Mouse (Mus musculus) embryonic facial prominence, embryonic 10.5 days (tissue): ENCODE measurements around the gene Accsl. TPM values are rescaled to one million over a fixed set of nuclear protein-coding genes. Genes with fewer than 3 reads are reported as not detected.

Experiments used
- DNase-seq: peaks from one replicate; pipeline ENCODE4 v3.0.0-alpha.2; 2017; ENCODE audit warnings: low spot score
- H3K27ac ChIP-seq: fragments of 300-500 bp; sonication (generic); replicated peaks from 2 replicates; pipeline ENCODE4 v1.5.1; 2016; ENCODE audit warnings: mild to moderate bottlenecking
- H3K27me3 ChIP-seq: fragments of 300-500 bp; sonication (generic); replicated peaks from 2 replicates; pipeline ENCODE4 v1.6.1; 2016; ENCODE audit warnings: low read depth, mild to moderate bottlenecking; ENCODE audit not compliant: poor library complexity, severe bottlenecking
- H3K36me3 ChIP-seq: fragments of 300-500 bp; sonication (generic); replicated peaks from 2 replicates; pipeline ENCODE4 v1.6.1; 2016; ENCODE audit warnings: mild to moderate bottlenecking, moderate library complexity
- H3K4me1 ChIP-seq: fragments of 300-500 bp; sonication (generic); 2 replicates; pipeline ENCODE4 v1.6.1; 2016
- H3K4me3 ChIP-seq: fragments of 300-500 bp; sonication (generic); 2 replicates; pipeline ENCODE4 v1.5.1; 2016; ENCODE audit warnings: mild to moderate bottlenecking, moderate library complexity
- H3K9me3 ChIP-seq: fragments of 300-500 bp; sonication (generic); 2 replicates; pipeline ENCODE4 v1.6.1; 2016; ENCODE audit warnings: mild to moderate bottlenecking
- WGBS: fragments of 180-500 bp; shearing (Covaris S2); methylation state at CpG from one replicate; pipeline ENCODE4 v1.1.7; 2016; 5-methylcytosine and 5-hydroxymethylcytosine counted together
- polyA plus RNA-seq: library from polyadenylated mRNA; unstranded; fragments of >200 nt; fragmentation: Nextera tagmentation; extraction: Ambion mirVana; gene quantifications from 2 replicates; pipeline ENCODE4 v1.2.1, GENCODE M21; 2016

The Accsl gene
- 0.14 and 0.34 TPM in 2 replicates for polyA plus RNA-seq

DNA sequence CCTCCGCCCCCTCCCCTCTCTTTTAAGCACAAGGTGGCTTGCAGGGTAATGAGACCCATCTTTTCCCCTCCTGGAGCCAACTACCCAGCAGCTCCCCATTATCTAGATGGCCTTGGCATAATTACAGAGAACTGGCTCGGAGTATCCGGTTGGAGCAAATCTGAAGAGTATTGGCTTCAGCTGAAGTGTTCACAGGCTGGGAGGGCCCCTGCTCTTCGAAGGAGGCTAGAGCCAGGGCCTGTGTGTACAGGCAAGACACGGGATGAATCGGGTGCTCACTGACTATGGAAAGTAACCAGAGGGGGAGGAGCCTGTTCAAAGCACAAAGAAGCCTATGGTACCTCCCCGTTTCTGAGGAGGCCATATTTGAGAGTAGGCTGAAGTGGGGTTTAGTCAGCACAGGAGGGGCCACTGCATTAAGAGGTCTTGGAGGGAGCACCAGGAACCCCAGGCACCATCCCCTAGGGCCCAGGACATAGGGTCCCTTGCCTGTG, at the start of gene Accsl:
Accsl (minus strand) TSS at position 51 of the 494 bp plus-strand sequence.
- Histone ChIP-seq H3K27ac (no peak within 1 kb of the TSS), H3K36me3 (no peaks in the 10 kb centered on the region), H3K4me1 (peaks cover 15% of the 10 kb centered on the region), H3K4me3 (no peak within 1 kb of the TSS), H3K9me3 (no peaks in the 10 kb centered on the region), H3K27me3 (no peaks in the 10 kb centered on the region; the same call in 1 of the 2 replicates)
- 73% methylated on average over 7 of the region's 7 CpGs for WGBS
- DNase-seq: no peak

DNA sequence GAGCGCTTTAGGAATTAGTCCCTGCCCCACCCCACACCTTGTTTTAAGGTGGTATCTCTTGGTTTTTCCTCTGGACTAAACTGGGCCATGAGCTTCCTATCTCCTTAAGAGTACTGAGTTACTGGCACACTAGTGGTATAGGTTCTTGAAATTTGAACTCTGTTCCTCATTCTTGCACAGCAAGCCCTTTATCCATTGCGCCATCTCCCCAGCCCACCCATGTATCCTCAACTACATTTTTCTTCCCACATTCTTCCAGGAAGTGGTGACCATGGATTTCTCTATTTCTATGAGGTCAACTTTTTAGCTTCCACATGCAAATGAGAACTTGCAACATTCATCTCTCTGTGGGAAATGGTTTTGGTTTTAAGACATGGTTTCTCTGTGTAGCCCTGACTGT, 44.6 kb upstream of the Accsl start:
- Histone ChIP-seq H3K27me3 (no peaks in the 10 kb centered on the region), H3K4me1 (peaks cover 2% of the 10 kb centered on the region; the same call in 1 of the 2 replicates), H3K36me3 (no peaks in the 10 kb centered on the region), H3K9me3 (no peaks in the 10 kb centered on the region), H3K4me3 (no peak overlapping the region), H3K27ac (no peak overlapping the region)
- no peak for DNase-seq
- 92% methylated on average over 2 of the region's 2 CpGs for WGBS

DNA sequence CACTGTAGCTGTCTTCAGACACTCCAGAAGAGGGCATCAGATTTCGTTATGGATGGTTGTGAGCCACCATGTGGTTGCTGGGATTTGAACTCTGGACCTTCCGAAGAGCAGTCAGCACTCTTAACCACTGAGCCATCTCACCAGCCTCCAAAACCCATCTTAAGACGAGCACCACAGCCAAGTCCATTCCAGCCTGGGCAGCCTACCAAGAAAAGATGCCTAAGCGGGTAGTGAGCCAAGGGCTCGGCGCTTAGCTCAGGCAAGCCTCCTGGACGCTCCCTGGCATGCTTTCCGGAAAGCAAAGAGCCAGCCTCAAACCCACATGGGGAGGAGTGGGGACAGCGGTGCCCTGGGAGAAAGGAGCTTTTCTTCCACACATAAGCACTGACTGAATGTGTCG, 43.0 kb upstream of the Accsl start:
- Histone ChIP-seq H3K27me3 (no peaks in the 10 kb centered on the region), H3K9me3 (no peaks in the 10 kb centered on the region), H3K36me3 (no peaks in the 10 kb centered on the region), H3K4me1 (peaks cover 18% of the 10 kb centered on the region), H3K4me3 (no peak overlapping the region), H3K27ac (no peak overlapping the region)
- WGBS: 85% methylated on average over 10 of the region's 10 CpGs
- no peak for DNase-seq

DNA sequence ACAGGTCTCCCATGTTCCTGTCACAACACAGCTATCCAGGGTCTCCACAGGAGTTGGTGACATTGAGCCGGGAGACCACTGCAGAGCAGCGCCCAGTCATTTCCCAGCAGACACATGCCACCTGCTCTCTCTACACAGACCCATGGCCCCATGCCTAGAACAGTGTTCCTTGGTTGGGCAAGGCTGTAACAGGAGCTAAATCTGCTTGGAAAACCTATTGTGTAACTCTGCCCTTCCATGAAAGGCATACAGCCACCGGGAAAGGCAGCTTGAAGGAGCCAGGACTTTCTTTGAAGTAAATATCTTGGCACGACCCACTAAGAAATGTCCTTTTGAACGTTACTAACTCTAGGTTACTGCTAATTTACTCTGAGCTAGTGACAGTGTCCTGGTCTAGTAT, 40.8 kb upstream of the Accsl start:
- peaks cover 27% of the 10 kb centered on the region for H3K4me1 ChIP-seq
- H3K9me3 ChIP-seq: no peaks in the 10 kb centered on the region
- no peak overlapping the region for H3K27ac ChIP-seq
- 84% methylated on average over 5 of the region's 5 CpGs for WGBS
- no peak overlapping the region for H3K4me3 ChIP-seq
- no peaks in the 10 kb centered on the region for H3K27me3 ChIP-seq
- no peaks in the 10 kb centered on the region for H3K36me3 ChIP-seq
- DNase-seq: no peak

DNA sequence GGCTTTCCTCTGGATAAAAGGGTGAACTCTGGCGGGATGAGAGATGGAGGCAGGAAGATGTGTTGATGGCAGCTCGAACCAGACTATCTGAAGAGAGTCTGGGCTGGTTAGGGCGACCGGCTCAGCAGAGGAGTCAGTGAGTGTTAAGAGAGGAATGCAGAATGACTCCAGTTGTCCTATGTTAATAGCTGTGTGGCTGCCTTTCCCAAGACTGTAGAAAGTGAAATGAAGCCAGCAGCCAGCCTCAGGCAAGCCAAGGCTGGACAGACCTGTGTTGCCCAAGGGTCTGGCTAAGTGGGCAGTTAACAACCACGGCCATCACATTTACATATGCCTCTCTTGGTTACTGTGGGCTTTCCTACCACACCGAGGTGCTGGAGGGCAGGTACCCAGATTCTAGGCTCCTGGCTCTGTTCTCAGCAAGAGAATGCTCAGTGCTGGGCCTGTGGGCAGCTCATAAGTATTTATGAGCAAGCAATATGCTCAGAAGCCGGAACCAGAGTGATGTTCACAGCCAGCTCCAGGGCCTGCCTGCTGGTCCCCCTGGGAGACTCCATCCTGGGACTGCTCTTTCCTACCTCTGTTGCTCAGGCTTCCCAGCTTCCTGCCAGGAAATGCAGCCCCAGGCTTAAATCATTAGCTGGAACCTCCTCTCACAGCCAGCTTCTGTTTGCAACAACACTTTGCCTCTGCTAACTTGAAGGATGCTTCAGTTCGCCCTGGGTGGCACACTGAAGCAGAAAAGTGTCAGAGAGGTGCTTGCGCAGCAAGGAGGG, 38.8 kb upstream of the Accsl start:
- Histone ChIP-seq H3K27ac (no peak overlapping the region), H3K9me3 (no peaks in the 10 kb centered on the region), H3K36me3 (no peaks in the 10 kb centered on the region), H3K4me3 (no peak overlapping the region), H3K27me3 (no peaks in the 10 kb centered on the region), H3K4me1 (peaks cover 33% of the 10 kb centered on the region)
- 53% methylated on average over 9 of the region's 9 CpGs for WGBS
- no peak for DNase-seq

DNA sequence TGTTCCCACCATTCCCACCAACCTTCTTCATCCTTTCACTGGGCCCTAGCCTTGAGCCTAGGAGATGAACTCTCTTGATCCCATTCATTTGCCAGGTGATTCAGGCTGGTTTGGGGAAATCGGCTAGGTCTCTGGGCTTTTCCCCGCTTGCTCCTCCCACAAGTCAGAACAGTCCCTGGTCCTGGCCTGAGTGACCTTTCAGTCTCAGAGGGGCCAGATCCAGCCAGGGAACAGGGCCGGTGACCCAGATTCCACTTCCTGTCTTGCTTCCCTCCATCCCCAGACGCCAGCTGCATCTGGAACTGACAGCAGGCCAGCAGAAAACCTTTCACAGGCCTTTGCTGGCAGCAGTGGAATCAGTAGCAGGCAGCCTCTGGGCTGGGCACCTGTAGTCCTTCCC, 37.4 kb upstream of the Accsl start:
- 19% methylated on average over 4 of the region's 4 CpGs for WGBS
- DNase-seq: no peak
- Histone ChIP-seq H3K27ac (no peak overlapping the region), H3K36me3 (no peaks in the 10 kb centered on the region), H3K9me3 (no peaks in the 10 kb centered on the region), H3K4me1 (peaks cover 33% of the 10 kb centered on the region), H3K4me3 (no peak overlapping the region), H3K27me3 (no peaks in the 10 kb centered on the region)

DNA sequence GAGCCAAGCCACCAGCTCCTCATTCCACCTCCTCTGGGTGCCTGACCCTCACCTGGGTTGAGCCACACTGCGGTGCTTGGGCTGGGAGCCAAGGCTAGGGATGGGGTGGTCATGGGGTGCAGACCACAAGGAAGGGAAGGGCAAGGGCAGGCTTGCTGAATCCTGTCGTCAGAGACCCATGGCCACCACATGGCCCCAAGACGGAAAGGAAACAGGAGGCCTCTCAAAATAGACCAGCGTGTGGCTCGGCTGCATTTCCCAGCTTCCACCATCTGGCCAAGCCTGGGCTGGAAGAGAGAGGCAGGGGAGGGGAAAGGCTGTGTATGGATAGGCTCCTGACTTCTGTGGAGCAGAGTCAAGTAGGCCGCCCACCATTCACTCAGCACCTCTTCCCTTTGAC, 34.5 kb upstream of the Accsl start:
- Histone ChIP-seq H3K4me1 (peaks cover 29% of the 10 kb centered on the region), H3K4me3 (no peak overlapping the region), H3K27ac (no peak overlapping the region), H3K27me3 (no peaks in the 10 kb centered on the region), H3K9me3 (no peaks in the 10 kb centered on the region), H3K36me3 (no peaks in the 10 kb centered on the region)
- WGBS: 69% methylated on average over 6 of the region's 6 CpGs
- DNase-seq: no peak

DNA sequence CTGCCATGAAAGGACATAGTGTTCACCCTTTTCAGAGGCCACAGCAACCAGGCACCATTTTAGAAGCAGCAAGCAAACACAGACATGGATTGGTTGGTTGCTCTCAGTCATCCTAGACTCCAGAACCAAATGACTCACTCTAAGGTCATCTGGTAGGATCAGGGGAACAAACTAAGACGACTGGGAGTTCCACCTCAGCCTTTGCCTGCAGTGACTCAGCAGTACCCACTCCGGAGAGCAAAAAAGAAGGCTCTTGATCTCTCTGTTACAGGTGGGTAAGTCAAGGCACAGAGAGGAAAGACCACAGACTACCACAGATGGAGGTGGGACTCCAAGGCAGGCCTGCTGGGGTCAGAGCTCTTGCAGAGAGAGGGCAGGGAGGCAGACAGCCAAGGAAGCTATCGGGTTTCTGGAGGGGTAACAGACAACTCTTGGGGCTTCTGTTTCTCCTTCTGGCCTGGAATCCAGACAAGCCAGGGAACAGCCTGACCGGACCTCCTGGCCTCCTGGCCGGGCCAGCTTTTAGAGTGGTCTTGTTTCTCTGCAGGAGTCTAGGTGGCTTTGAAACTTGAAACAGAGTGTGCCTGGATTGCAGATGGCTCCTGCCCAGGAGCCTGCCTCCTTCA, 33.8 kb upstream of the Accsl start:
- Histone ChIP-seq H3K27me3 (no peaks in the 10 kb centered on the region), H3K4me1 (peaks cover 23% of the 10 kb centered on the region), H3K36me3 (no peaks in the 10 kb centered on the region), H3K9me3 (no peaks in the 10 kb centered on the region), H3K4me3 (no peak overlapping the region), H3K27ac (no peak overlapping the region)
- 65% methylated on average over 5 of the region's 5 CpGs for WGBS
- no peak for DNase-seq

DNA sequence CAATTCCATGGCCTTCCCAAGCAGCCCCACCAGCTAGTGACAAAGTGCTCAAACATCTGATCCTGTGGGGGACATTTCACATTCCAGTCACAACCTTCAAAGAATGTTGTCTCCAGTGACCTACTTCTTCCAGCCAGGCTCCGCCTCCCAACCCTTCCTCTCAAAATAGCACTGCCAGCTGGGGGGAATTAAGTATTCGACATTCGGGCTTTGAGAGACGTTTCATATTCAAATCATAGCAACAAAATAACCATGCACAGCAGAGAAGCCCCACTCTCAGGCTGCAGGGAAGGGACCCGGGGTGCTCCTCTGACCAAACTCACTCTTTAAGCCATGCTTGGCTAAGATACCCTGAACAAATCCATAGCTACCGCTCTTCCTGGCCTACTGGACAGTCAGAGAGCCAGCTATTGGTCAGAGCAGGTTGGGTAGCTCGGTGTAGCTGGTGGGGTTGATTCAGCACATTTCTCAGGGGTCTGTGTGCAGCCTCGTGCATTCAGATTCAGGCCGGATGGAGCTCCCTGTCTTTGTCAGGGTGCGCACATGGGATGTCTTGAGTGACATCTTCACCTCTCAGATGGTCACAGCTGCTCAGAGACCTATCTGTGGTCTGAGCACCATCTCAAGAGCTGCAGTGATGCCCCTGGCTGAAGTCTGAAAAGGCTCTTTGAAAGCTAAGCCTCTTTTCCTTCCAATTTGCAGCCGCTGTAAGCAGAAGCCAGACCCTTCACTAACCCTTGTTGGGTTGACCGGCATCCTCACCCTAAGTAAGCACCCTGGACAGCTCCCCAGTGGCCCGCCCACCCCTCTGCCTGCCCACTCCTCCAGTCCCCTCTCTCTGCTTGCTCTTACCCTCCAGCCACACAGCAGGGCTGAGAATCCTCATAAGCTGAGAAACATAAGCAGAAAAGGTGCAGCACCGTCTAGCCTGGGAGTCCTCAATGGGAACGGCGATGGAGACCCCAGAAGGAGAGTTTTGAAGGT, 30.7 kb upstream of the Accsl start:
- no peaks in the 10 kb centered on the region for H3K9me3 ChIP-seq
- no peak overlapping the region for H3K4me3 ChIP-seq
- peaks cover 6% of the 10 kb centered on the region for H3K4me1 ChIP-seq
- 53% methylated on average over 16 of the region's 16 CpGs for WGBS
- H3K27ac ChIP-seq: no peak overlapping the region
- DNase-seq: peak; percentile 82
- H3K36me3 ChIP-seq: no peaks in the 10 kb centered on the region
- no peaks in the 10 kb centered on the region for H3K27me3 ChIP-seq

DNA sequence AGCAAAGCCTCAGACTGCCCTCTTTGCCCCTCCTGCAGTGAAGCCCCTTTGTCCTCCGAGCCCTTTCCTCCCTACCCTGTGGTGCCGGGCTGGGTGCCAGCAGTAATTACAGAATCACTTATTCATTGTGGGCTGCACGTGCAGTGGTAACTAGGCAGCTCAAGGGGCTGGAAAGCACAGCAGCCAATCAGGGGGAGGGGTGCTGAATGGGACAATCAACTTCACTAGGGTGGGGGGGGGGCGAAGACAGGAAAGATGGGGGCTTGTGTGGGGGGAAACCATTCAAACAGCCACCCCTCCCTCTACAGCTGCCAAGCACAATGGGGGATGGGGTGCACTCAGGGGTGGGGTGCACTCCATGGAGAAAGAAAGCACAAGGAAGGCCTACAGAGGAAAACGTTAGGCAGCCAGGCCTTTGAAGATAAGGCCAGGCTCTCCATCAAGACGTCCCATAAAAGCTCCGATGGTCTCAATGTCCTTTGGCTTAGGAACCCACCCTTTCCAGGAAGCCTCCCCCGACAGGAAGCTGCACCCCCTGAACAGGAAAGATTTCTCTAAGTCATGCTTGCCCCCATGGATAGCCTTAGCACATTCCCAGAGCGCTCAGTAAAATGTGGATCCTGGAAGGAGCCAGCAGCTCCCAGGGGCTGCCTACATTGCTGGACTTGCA, 22.8 kb upstream of the Accsl start:
- Histone ChIP-seq H3K27me3 (no peaks in the 10 kb centered on the region), H3K4me3 (no peak overlapping the region), H3K27ac (peak overlapping the region; percentile 49), H3K4me1 (peaks cover 20% of the 10 kb centered on the region), H3K36me3 (no peaks in the 10 kb centered on the region), H3K9me3 (no peaks in the 10 kb centered on the region)
- WGBS: 28% methylated on average over 9 of the region's 9 CpGs
- DNase-seq: peak; percentile 51

DNA sequence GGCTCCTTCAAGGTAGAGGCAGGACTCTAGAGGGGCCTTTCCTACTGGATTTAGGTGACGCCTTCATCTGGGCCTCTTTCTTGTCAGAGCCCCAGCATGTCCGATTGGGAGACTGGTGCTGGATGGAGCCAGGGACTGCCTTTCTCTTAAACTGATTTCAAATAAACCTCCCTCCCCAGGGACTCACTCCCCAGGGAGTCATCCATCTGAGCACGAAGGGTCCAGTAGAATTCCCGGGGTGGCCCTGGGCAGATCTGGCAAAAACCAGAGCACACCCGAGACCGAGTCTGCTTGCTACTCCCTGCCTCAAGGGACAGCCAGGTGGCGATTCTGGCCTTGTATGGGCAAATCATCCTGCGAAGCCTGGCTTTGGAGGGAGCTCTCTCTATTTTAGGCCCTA, 21.2 kb upstream of the Accsl start:
- WGBS: 71% methylated on average over 8 of the region's 8 CpGs
- Histone ChIP-seq H3K36me3 (no peaks in the 10 kb centered on the region), H3K4me3 (no peak overlapping the region), H3K27ac (0 out of 2 replicates have a peak overlapping the region, but pooled peaks have one; percentile 14), H3K4me1 (peaks cover 20% of the 10 kb centered on the region), H3K27me3 (no peaks in the 10 kb centered on the region), H3K9me3 (no peaks in the 10 kb centered on the region)
- no peak for DNase-seq

DNA sequence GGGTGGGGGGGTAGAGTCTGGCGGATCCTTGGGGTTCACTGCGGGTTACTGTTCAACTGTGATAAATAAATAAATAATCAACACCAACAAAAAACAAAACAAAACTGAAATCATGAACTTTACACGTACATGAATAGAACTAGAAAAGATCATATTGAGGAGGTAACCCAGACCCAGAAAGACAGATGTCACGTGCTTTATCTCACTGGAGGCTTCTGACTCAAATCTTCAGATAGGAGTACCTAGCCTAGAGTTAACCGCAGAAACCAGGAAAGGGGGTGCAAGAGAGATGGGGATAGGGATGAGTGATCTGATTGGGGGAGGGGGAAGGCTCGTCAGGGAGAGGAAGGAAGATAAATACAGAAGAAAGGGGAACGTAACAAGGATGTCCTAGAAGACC, 20.1 kb upstream of the Accsl start:
- DNase-seq: no peak

More for the DNA sequence above, 20.1 kb upstream of the Accsl start:
- Histone ChIP-seq H3K27me3 (no peaks in the 10 kb centered on the region), H3K36me3 (no peaks in the 10 kb centered on the region), H3K9me3 (no peaks in the 10 kb centered on the region), H3K27ac (no peak overlapping the region), H3K4me3 (no peak overlapping the region), H3K4me1 (peaks cover 20% of the 10 kb centered on the region)
- 86% methylated on average over 7 of the region's 7 CpGs for WGBS
